In the genomic region with DNA sequence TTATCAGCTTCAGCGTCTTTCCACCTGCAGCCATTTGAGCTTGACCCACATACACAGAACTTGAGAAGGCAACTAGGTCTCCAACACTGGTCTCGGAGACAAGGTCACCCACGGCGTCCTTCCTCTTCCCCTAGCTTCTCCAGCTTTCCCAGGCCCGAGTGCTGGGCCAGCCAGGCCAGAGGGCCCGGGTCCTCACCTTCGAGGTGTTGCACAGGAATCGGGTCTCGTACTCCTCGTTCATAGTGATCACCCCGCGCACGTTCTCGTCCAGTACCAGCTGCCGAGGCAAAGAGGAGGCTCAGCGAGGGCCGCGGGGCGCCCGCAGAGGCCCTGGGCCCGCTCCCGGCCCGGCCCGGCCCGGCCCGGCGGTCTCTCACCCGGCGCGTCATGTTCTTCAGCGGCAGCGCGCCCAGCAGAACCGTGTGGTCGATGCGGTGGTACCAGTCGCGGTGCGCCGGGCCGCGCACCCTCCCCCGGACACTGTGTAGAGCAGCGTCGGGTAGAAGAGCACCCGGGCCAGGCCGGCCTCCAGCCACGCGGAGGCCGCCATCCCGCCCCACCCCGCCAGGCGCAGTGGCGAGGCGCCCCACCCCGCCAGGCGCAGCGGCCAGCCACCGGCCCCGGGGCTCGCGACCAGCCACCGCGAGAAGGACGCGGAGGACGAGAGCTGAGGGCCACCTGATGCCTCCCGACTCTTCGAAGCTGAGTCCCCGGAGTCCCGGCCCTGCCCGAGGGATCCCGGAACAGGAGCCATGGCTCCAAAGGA, we compare ENCODE assay signal across 1 mouse cellular context.
TF ChIP-seq lines count a peak whose summit lies in the region.

No protein-coding gene starts in this region.

TF ChIP-seq in CH12.LX, 34 proteins besides CTCF, POLR2A, EP300 and RAD21 (continued from another document):
- TF ChIP-seq POLR2AphosphoS2 (IDR thresholded peaks at IDR 0.05; ENCODE audit: low read depth, low read length) (no peak), MAX (IDR thresholded peaks at IDR 0.05; ENCODE audit: low read length) (no peak; the same call in 1 of the 2 replicates), KAT2A (IDR thresholded peaks at IDR 0.05; ENCODE audit: insufficient replicate concordance, low read length) (0 out of 2 replicates have a peak, but pooled peaks have one; percentile 25), PAX5 (IDR thresholded peaks at IDR 0.05; ENCODE audit: low read length) (no peak), ZNF384 (IDR thresholded peaks at IDR 0.05; ENCODE audit: low read depth, low read length) (no peak), TBP (conservative IDR thresholded peaks at IDR 0.05; ENCODE audit: low read depth, low read length) (no peak), ETS1 (conservative IDR thresholded peaks at IDR 0.05; ENCODE audit: low read depth, low read length) (no peak), UBTF (IDR thresholded peaks at IDR 0.05; ENCODE audit: low read depth, low read length) (peak; percentile 87; the same call in 1 of the 2 replicates), JUN (IDR thresholded peaks at IDR 0.05; ENCODE audit: insufficient read depth, low read depth, low read length) (no peak), MAZ (IDR thresholded peaks at IDR 0.05; ENCODE audit: low read depth, low read length) (no peak), NRF1 (IDR thresholded peaks at IDR 0.05; ENCODE audit: low read depth, low read length) (no peak), ZMIZ1 (IDR thresholded peaks at IDR 0.05; ENCODE audit: low read depth, low read length) (no peak), SIN3A (IDR thresholded peaks at IDR 0.05; ENCODE audit: low read length) (no peak; the same call in 1 of the 2 replicates), JUND (conservative IDR thresholded peaks at IDR 0.05; ENCODE audit: low read depth, low read length) (no peak), MAFK (IDR thresholded peaks at IDR 0.05; ENCODE audit: insufficient replicate concordance, low read length) (no peak), ZC3H11A (IDR thresholded peaks at IDR 0.05; ENCODE audit: low read depth, low read length) (no peak), E2F4 (IDR thresholded peaks at IDR 0.05; ENCODE audit: insufficient replicate concordance, low read depth, low read length) (no peak), TCF12 (IDR thresholded peaks at IDR 0.05; ENCODE audit: low read depth, low read length) (no peak), MXI1 (IDR thresholded peaks at IDR 0.05; ENCODE audit: low read depth, low read length) (peak; percentile 39; the same call in 1 of the 2 replicates), RCOR1 (conservative IDR thresholded peaks at IDR 0.05; ENCODE audit: low read depth, low read length) (no peak), BHLHE40 (IDR thresholded peaks at IDR 0.05; ENCODE audit: low read depth, low read length) (no peak), ELF1 (IDR thresholded peaks at IDR 0.05; ENCODE audit: low read depth, low read length) (no peak), CHD1 (IDR thresholded peaks at IDR 0.05; ENCODE audit: low read depth, low read length) (0 out of 2 replicates have a peak, but pooled peaks have one; percentile 40), USF1 (IDR thresholded peaks at IDR 0.05; ENCODE audit: low read depth, low read length) (no peak), SMC3 (IDR thresholded peaks at IDR 0.05; ENCODE audit: low read depth, low read length) (no peak)
